Mouse (Mus musculus): ENCODE data around the gene Tspan17. TPM values are rescaled to one million over a fixed set of nuclear protein-coding genes. Genes with fewer than 3 reads are reported as not detected.

Tspan17 gene
- 1 to 10 TPM; 3.3 to 9.6 TPM for polyA plus RNA-seq (2017; shearing (Covaris generic))

DNA sequence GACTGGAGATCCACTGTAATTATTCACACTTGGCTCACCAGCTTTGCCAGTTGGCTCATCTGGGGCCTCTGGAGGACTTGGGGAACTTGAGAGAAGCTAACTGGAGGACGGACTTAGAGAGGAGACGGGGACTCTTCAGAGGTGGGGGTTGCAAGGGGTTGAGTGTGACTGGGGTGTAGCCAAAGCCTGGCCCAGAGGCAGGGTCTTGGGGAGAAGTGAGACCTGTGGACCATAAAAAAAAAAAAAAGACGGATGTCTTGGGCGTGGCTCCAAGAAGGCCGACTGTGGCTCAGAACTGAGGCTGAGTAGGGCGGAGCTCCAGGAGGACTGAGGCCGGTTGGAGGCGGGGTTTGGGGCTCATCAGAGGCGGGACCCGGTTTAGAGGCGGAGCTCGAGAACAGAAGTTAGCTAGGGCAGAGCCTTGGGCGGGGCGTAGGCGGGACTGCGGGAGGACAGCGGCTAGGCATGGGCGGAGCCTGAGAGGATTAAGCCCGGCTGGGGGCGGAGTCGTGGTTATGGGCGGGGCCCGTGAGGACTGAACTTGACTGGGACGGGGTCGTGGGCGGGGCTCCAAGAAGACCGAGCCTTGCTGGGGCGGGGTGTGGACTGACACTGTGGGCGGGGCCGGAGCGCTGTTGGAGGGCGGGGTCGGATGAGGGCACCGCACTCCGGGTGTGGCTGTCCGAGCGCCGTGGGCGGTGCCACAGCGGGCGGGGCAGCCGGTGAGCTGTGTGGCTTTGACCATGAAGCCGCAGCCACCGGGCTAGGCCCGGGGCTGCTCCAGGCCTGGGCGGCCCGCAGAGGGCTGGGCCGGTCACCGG is at the start of gene Tspan17:
TSS of gene Tspan17 (plus strand) at position 638 of the 821 bp plus-strand sequence.

DNA sequence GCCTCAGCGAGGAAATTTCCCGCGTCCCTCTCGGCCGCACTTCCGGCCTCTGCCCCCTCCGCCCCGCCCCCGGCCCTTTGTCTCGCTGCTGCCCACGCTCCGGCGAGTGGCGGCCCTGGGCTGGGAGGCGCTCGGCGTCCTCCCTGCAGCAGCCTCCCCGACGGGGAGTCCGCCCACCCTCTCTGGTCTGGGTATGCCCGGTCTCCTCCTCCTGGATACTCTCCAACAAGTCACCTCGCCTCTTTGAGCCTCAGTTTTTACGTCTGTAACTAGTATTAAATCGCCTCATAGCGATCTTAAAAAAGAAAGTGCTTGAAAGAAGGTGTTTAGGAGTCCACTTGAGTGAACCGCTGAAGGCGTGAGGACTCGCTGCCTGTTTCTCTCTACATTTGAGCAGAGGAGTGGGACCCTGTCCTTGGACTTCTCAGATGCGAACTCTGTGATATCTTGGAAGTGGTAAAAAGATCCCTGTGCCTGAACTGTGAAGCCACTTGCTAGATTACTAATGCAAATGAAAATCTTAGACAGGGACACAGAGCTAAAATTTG is 39.2 kb upstream of the Tspan17 start, which contains the start of gene Gprin1:
TSS of gene Gprin1 (minus strand) at position 11 of the 548 bp plus-strand sequence.

GRCm38 (mm10) chr13:54766192-54766768 is 22.9 kb upstream of the Tspan17 start, which contains the start of gene Sncb:
Gene Sncb, minus strand, starts transcription at chr13:54766595.

GRCm38 (mm10) chr13:54783698-54784097 is 5.5 kb upstream of the Tspan17 start, which contains the start of gene Eif4e1b:
Gene Eif4e1b, plus strand, starts transcription at chr13:54783998.

Other genes starting within 250 kb of the Tspan17 start
- gene 4833439L19Rik, start 223.9 kb upstream of the Tspan17 start, polyA plus RNA-seq (2017; shearing (Covaris generic)) = 10 to 100 TPM; 73.7 to 84.8 TPM
- gene Arl10, start 214.4 kb upstream of the Tspan17 start, polyA plus RNA-seq (2017; shearing (Covaris generic)) = 1 to 10 TPM; 4.5 to 7.9 TPM
- 10 to 100 TPM; 34.2 to 64.2 TPM for gene Nop16, start 199.3 kb upstream of the Tspan17 start, polyA plus RNA-seq (2017; shearing (Covaris generic))
- gene Higd2a, start 199.2 kb upstream of the Tspan17 start, polyA plus RNA-seq (2017; shearing (Covaris generic)) = 100 to 1,000 TPM; 201 to 236 TPM
- 10 to 100 TPM; 20.5 to 59.0 TPM for gene Cltb, start 178.0 kb upstream of the Tspan17 start, polyA plus RNA-seq (2017; shearing (Covaris generic))
- 10 to 100 TPM; 65.1 to 66.9 TPM for gene Faf2, start 167.6 kb upstream of the Tspan17 start, polyA plus RNA-seq (2017; shearing (Covaris generic))
- 10 to 100 TPM; 48.4 to 92.0 TPM for gene Rnf44, start 95.5 kb upstream of the Tspan17 start, polyA plus RNA-seq (2017; shearing (Covaris generic))
- gene Cdhr2, start 87.9 kb upstream of the Tspan17 start, polyA plus RNA-seq (2017; shearing (Covaris generic)) = under 1 TPM in 1 of 2 experiments, not detected in 1; 0.09 TPM
- gene Gprin1, start 39.5 kb upstream of the Tspan17 start, polyA plus RNA-seq (2017; shearing (Covaris generic)) = under 1 TPM in 1 of 2 experiments, not detected in 1; 0.04 TPM
- under 1 TPM in 1 of 2 experiments, not detected in 1; 0.45 TPM for gene Sncb, start 22.8 kb upstream of the Tspan17 start, polyA plus RNA-seq (2017; shearing (Covaris generic))
- not detected for gene Eif4e1b, start 5.4 kb upstream of the Tspan17 start, polyA plus RNA-seq (2017; shearing (Covaris generic))
- gene Unc5a, start 160.0 kb downstream of the Tspan17 start, polyA plus RNA-seq (2017; shearing (Covaris generic)) = under 1 TPM; 0.10 to 0.43 TPM
- 1 to 10 TPM in 1 of 2 experiments, under 1 TPM in 1; 0.37 to 1.9 TPM for gene Hk3, start 232.0 kb downstream of the Tspan17 start, polyA plus RNA-seq (2017; shearing (Covaris generic))

Measured in activated CD4-positive, CD25-positive, alpha-beta regulatory T cell (primary cell).